ENCODE assay signal across 8 mouse cellular contexts in the genomic region with DNA sequence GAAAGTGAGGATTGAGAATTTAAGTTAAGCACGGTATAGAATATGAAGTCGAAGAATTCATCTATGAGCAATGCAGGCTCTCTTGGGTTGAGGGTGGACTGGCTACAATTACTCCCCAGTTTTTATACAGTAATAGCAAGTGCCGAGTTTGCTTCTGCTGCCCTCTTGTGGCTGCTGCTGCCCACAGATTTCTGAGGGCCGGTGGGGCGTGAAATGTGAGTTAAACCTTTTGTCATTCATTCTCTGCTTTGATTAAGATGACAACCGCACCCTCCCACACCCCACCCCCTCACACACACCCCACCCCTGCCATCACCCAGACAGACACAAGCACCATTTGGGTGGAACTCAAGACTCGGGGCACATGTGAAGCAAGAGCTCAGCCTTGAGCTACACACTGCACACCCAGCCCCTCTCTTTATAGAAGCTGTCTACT. TPM values are rescaled to one million over a fixed set of nuclear protein-coding genes. Genes with fewer than 3 reads are reported as not detected.
A peak's percentile ranks its signal among the peaks of the same experiment; 100 is the strongest.
DNase-seq lines count a peak whose midpoint lies in the region; ATAC-seq and TF ChIP-seq lines count a peak whose summit lies in the region.

No protein-coding gene starts in this region.

- H3K4me3 ChIP-seq in kidney, embryonic 14.5 days (ENCODE audit: low read length) = no peak overlapping the region
- H3K4me3 ChIP-seq in liver, adult 2 months (ENCODE audit: insufficient read depth, low read depth, low read length) = no peak overlapping the region
- no peak overlapping the region for H3K4me3 ChIP-seq in stomach, postnatal 0 days (ENCODE audit: low read depth, low read length)

- H3K27ac ChIP-seq in kidney, embryonic 14.5 days (ENCODE audit: low read depth, low read length) = no peak overlapping the region
- H3K27ac ChIP-seq in liver, adult 2 months (replicated peaks; ENCODE audit: insufficient read depth, low read depth, low read length) = no peak overlapping the region
- H3K27ac ChIP-seq in stomach, postnatal 0 days (replicated peaks) = no peak overlapping the region

- H3K9ac ChIP-seq in kidney, embryonic 14.5 days (ENCODE audit: low read depth, low read length) = no peak overlapping the region
- no peak overlapping the region for H3K9ac ChIP-seq in liver, adult 2 months (ENCODE audit: low read depth, low read length)
- no peak overlapping the region for H3K9ac ChIP-seq in stomach, postnatal 0 days (ENCODE audit: low read length)

- TF ChIP-seq EP300 in stomach, postnatal 0 days (optimal IDR thresholded peaks at IDR 0.05) = no peak

- no peaks in the 10 kb centered on the region for H3K9me3 ChIP-seq in kidney, embryonic 14.5 days (ENCODE audit: control insufficient read depth, low read length)
- H3K9me3 ChIP-seq in stomach, postnatal 0 days (ENCODE audit: control insufficient read depth, low read length) = no peaks in the 10 kb centered on the region

- peak; percentile 88 for TF ChIP-seq CTCF in liver, adult 2 months (IDR thresholded peaks at IDR 0.05; ENCODE audit: low read depth, low read length)
- TF ChIP-seq CTCF in stomach, postnatal 0 days (IDR thresholded peaks at IDR 0.05; ENCODE audit: low read depth) = peak; percentile 89

- no peaks in the 10 kb centered on the region for H3K4me1 ChIP-seq in kidney, embryonic 14.5 days (ENCODE audit: control insufficient read depth, insufficient read depth, low read length)
- H3K4me1 ChIP-seq in liver, adult 2 months (ENCODE audit: control insufficient read depth, insufficient read depth, low read length) = peaks cover 28% of the 10 kb centered on the region
- no peaks in the 10 kb centered on the region for H3K4me1 ChIP-seq in stomach, postnatal 0 days (replicated peaks; ENCODE audit: control insufficient read depth, insufficient read depth)

- intact Hi-C loops in gastrocnemius, postnatal 36 days (cut with DNase I) = loop anchor here (1.0 to 10.0 kb wide), 2 partner anchors 185 to 397 kb away; no protein-coding TSS in a partner anchor

- peak; percentile 71 for DNase-seq in CD4-positive helper T cell, adult 2 months (ENCODE audit: low read depth, low spot score)
- peak; percentile 79 for DNase-seq in adipocyte (ENCODE audit: low spot score)
- DNase-seq in embryo, embryonic 10 days (ENCODE audit: low spot score) = peak; percentile 73
- DNase-seq in gastrocnemius, postnatal 36 days = peak; percentile 53 to 60
- peak; percentile 59 for DNase-seq in liver, adult 2 months (ENCODE audit: extremely low read depth, low read depth, low spot score)
- DNase-seq in stomach, postnatal 0 days (ENCODE audit: low spot score) = peak; percentile 74

- no peak for TF ChIP-seq POLR2A in liver, adult 2 months (IDR thresholded peaks at IDR 0.05; ENCODE audit: extremely low read depth, insufficient read depth, low read length)

- 16% methylated on average over 7 of the region's 7 CpGs for WGBS in kidney, embryonic 14.5 days
- WGBS in liver, adult 2 months = 34% methylated on average over 7 of the region's 7 CpGs
- 20% methylated on average over 7 of the region's 7 CpGs for WGBS in stomach, postnatal 0 days

- ATAC-seq in kidney, embryonic 14.5 days (ENCODE audit: low FRiP score, low TSS enrichment) = peak; percentile 82
- ATAC-seq in monocyte, adult 5-6 weeks (replicated peaks; ENCODE audit: insufficient number of reproducible peaks, low FRiP score, low TSS enrichment, poor library complexity, severe bottlenecking) = peak; percentile 75
- peak; percentile 30; the same call in 1 of the 2 replicates for ATAC-seq in stomach, postnatal 0 days (ENCODE audit: low FRiP score, low TSS enrichment)

- H3K79me2 ChIP-seq in liver, adult 2 months (ENCODE audit: control insufficient read depth, insufficient read depth, low read length) = peaks cover 4% of the 10 kb centered on the region; the same call in 1 of the 2 replicates

- H3K36me3 ChIP-seq in kidney, embryonic 14.5 days (ENCODE audit: control insufficient read depth, insufficient read depth, low read length) = no peaks in the 10 kb centered on the region
- H3K36me3 ChIP-seq in liver, adult 2 months (ENCODE audit: control insufficient read depth, insufficient read depth, low read length) = no peaks in the 10 kb centered on the region
- H3K36me3 ChIP-seq in stomach, postnatal 0 days (ENCODE audit: control insufficient read depth, insufficient read depth, low read length) = no peaks in the 10 kb centered on the region

- H3K27me3 ChIP-seq in kidney, embryonic 14.5 days (ENCODE audit: control insufficient read depth, insufficient read depth, low read length) = no peaks in the 10 kb centered on the region
- no peaks in the 10 kb centered on the region for H3K27me3 ChIP-seq in liver, adult 2 months (ENCODE audit: control insufficient read depth, insufficient read depth, low read length)
- no peaks in the 10 kb centered on the region for H3K27me3 ChIP-seq in stomach, postnatal 0 days (ENCODE audit: control insufficient read depth, insufficient read depth, low read length)

- no peak overlapping the region for H3K4me2 ChIP-seq in kidney, embryonic 14.5 days (replicated peaks; ENCODE audit: low read depth, low read length)
- H3K4me2 ChIP-seq in stomach, postnatal 0 days (replicated peaks; ENCODE audit: low read depth) = no peak overlapping the region

RNA-seq across cellular contexts. Expression of gene Shld1, which starts 14.7 kb away (rescaled TPM):
- total RNA-seq in gastrocnemius, postnatal 36 days (2021) = 1 to 10 TPM; 4.2 to 4.6 TPM
- polyA plus RNA-seq in kidney, embryonic 14.5 days (2014; fragmentation: Nextera tagmentation; extraction: Ambion mirVana) = 17.3 and 18.2 TPM in 2 replicates
- total RNA-seq in liver, adult 2 months (2014; rRNA removed) = 14.1 and 17.1 TPM in 2 replicates
- polyA plus RNA-seq in liver, adult 2 months (2012; rRNA removed) = 7.6 and 8.7 TPM in 2 replicates
- 15.0 to 21.8 TPM (median 15.4 TPM) in 3 replicates for total RNA-seq in monocyte, adult 5-6 weeks (2017)
- polyA plus RNA-seq in stomach, postnatal 0 days (2015; fragmentation: Nextera tagmentation; extraction: Ambion mirVana) = 9.8 and 10.5 TPM in 2 replicates

Comparison
In these comparisons a context has a peak if more than half of its experiments do, and no peak if none do; other contexts are left out.
1. ATAC-seq: peak in every context shown above with its lines; median percentile 82 in kidney, embryonic 14.5 days; 75 in monocyte, adult 5-6 weeks; 30 in stomach, postnatal 0 days.